Mouse (Mus musculus) right cerebral cortex, postnatal 14 days (tissue): ENCODE measurements around the gene Gm595.
A peak's percentile ranks its signal among the peaks of the same experiment; 100 is the strongest.

ENCODE experiments used
- DNase-seq: peaks from one replicate; pipeline ENCODE4 v3.0.0; 2022

Gm595 gene

DNA sequence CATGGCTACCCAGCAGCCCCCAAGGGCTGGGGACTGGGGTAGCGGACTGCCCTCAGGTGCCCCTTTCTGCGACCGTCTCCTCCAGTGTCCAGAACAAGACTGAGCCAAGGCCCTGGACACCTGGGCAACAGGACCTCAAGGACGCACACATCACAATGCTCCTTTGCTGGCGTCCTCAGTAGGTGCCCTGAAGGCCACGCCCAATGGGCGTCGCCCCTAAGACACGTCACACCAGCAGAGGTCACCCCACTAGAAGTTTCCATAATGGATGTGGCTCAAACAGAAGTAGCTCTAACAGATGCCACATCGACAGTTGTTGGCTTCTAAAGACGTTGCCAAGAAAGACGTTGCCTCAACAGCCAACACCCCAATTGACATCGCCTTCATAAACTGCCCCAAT lies at the start of gene Gm595:
TSS of gene Gm595 (minus strand) at position 101 of the 400 bp plus-strand sequence.
- DNase-seq, result no peak

DNA sequence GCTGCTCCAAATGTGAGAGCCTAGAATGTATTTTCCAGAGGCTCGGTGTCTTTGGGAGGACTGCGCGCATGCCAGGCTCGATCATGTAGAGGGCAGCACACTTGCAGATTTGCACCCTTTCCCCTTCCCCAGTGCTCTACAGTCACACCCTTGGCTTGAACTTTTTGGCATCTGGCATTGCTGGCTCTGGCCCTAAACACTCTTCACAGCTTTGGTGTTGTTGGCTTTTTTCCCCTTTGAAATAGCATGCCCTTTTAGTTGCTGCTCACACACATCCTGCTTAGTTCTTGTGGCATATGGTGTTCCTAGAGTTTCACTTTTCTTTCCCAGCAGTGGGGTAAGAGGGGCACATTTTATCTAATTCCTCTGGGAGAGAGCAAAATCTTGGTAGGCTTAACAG lies 30.9 kb upstream of the Gm595 start:
- no peak for DNase-seq

GRCm38 (mm10) chrX:48903744-48904143 lies 26.2 kb upstream of the Gm595 start:
- peak; percentile 4 for DNase-seq

DNA sequence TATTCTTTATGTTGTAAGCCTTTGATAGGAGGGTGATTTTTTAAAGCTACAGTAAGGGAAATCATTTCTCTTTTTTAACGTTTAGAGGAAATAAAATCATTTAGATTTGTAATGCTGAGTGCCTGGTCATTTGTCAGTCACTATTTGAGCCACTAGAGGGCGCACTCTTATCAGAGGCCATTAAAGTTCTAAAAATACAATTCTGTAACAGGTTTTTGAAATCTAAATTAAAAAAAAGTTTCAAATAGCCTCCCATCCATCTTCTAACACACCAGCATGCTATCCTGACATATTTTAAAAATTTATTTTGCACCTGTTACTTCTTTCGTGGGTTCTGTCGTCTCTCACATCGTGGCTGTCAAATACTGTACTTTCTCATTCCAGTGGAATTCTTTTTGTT lies 22.0 kb upstream of the Gm595 start:
- peak; percentile 6 for DNase-seq

DNA sequence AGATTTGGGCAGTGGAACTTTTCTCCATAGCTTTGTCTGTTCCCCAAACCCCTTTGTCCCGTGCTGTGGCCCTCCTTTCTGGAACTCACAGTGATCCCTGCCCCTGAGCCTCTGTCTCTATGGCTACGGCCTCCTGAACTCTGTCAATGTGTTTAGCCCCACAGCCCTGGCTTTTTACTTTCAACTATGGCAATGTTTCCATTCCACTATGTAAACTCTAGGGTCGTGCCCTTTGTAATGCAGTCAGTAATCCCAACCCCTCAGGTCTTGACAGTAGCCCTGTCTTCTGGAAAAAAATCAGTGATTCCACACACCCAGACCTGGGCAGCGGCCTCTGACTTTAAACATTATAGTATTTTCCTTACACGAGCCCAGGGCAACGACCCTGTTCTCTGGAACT lies 19.3 kb upstream of the Gm595 start:
- no peak for DNase-seq

DNA sequence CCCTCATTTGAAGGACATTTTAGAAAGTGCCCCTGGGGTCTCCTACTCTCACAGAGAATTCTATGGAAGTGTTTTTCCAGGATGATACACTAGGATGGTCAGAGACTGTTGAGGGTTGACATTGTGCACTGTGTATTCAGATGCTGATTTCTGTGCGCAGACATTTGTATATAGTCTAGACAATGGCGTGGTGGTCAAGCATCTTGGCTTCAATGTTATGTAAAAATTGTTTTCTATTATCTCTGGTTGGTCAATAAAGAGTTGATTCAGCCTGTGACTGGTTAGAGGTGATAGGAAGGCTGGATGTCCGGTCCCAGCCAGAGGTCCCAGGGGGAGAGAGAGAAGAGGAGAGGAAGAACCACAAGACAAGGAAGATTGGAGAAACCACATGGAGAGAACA lies 16.4 kb upstream of the Gm595 start:
- no peak for DNase-seq

DNA sequence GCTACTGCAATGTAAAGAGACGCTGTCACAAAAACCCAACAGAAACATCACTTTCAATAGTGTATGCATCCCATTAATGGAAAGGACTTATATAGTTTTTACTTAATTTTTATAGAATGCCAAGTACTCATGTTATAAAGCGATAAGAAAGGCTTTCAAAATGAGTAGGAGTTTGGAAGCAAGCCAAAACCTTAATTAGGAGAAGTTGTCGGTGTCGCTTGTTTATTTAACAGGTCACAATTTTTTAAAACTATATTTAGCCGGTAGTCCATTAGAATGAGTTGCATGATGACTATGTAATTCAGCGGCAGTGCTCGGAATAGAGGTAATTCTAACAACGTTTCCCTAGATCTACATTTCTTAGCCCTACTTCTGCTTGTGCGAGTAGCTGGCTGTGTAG lies 12.7 kb upstream of the Gm595 start:
- DNase-seq, result no peak

- DNase-seq, result no peak
Observed at GRCm38 (mm10) chrX:48884615-48885014, 7.1 kb upstream of the Gm595 start.
